Mouse (Mus musculus) thymus, adult 2 months (tissue): ENCODE data around the gene Gm19345. TPM values are rescaled to one million over a fixed set of nuclear protein-coding genes. Genes with fewer than 3 reads are reported as not detected.

Source experiments
- DNase-seq: peaks from one replicate; pipeline ENCODE4 v3.0.0; 2021
- H3K27ac ChIP-seq: fragments of 200-500 bp; 2 replicates; pipeline ENCODE4 v1.5.1; 2012; ENCODE audit warnings: low read length, control low read depth; ENCODE audit not compliant: control insufficient read depth, insufficient read depth
- H3K27me3 ChIP-seq: fragments of 200-500 bp; 2 replicates; pipeline ENCODE4 v1.6.1; 2012; ENCODE audit warnings: mild to moderate bottlenecking, low read length, moderate library complexity, mixed read lengths; ENCODE audit not compliant: control insufficient read depth, insufficient read depth
- H3K36me3 ChIP-seq: fragments of 200-500 bp; 2 replicates; pipeline ENCODE4 v1.6.1; 2012; ENCODE audit warnings: mild to moderate bottlenecking, low read length, moderate library complexity; ENCODE audit not compliant: control insufficient read depth, insufficient read depth
- H3K4me1 ChIP-seq: fragments of 200-500 bp; replicated peaks from 2 replicates; pipeline ENCODE4 v1.6.1; 2012; ENCODE audit warnings: low read length; ENCODE audit not compliant: control insufficient read depth, insufficient read depth
- H3K4me3 ChIP-seq: fragments of 200-500 bp; 2 replicates; pipeline ENCODE4 v1.5.1; 2012; ENCODE audit warnings: mild to moderate bottlenecking, low read length, control low read depth, moderate library complexity; ENCODE audit not compliant: control insufficient read depth, insufficient read depth
- CTCF ChIP-seq: fragments of 200-500 bp; IDR thresholded peaks from 2 replicates; pipeline ENCODE4 v1.5.1; 2012; ENCODE audit warnings: mild to moderate bottlenecking, control low read depth, low read length, moderate library complexity, borderline replicate concordance; ENCODE audit not compliant: control insufficient read depth, poor library complexity, insufficient read depth; ENCODE audit errors: extremely low read depth
- POLR2A ChIP-seq: fragments of 200-500 bp; IDR thresholded peaks from 2 replicates; pipeline ENCODE4 v1.6.1; 2012; ENCODE audit warnings: mild to moderate bottlenecking, low read length, control low read depth, moderate library complexity; ENCODE audit not compliant: control insufficient read depth, poor library complexity, insufficient read depth; ENCODE audit errors: extremely low read depth
- WGBS: fragments of 180-500 bp; shearing (Covaris S2); methylation state at CpG from one replicate; pipeline ENCODE4 v1.1.7; 2018; 5-methylcytosine and 5-hydroxymethylcytosine counted together
- polyA plus RNA-seq: library from polyadenylated mRNA; depleted of rRNA; stranded (reverse); fragments of >200 nt; gene quantifications from 2 replicates; pipeline ENCODE4 v1.2.3, GENCODE M21; 2012

Gene Gm19345
- polyA plus RNA-seq, 1 experiment: 0.36 TPM

- H3K4me1 ChIP-seq: peaks cover 27% of the 10 kb centered on the region
- 81% methylated on average over 6 of the region's 6 CpGs for WGBS
- TF ChIP-seq CTCF (no peak), POLR2A (no peak)
- DNase-seq: no peak
- H3K36me3 ChIP-seq: no peaks in the 10 kb centered on the region
- H3K27me3 ChIP-seq: peaks cover 6% of the 10 kb centered on the region; the same call in 1 of the 2 replicates
- H3K4me3 ChIP-seq: no peak overlapping the region
- no peak overlapping the region for H3K27ac ChIP-seq
Measured at GRCm38 (mm10) chr7:19826756-19827155, 25.0 kb upstream of the Gm19345 start.

- no peak for TF ChIP-seq POLR2A
- TF ChIP-seq CTCF: no peak
- Histone ChIP-seq H3K4me3 (no peak overlapping the region), H3K36me3 (no peaks in the 10 kb centered on the region), H3K4me1 (peaks cover 11% of the 10 kb centered on the region), H3K27me3 (no peaks in the 10 kb centered on the region), H3K27ac (no peak overlapping the region)
- DNase-seq: no peak
- 95% methylated on average over 3 of the region's 3 CpGs for WGBS
Measured at GRCm38 (mm10) chr7:19829694-19830093, 22.1 kb upstream of the Gm19345 start.

GRCm38 (mm10) chr7:19830682-19831156 is 21.1 kb upstream of the Gm19345 start:
- Histone ChIP-seq H3K4me1 (peaks cover 10% of the 10 kb centered on the region), H3K27ac (no peak overlapping the region), H3K27me3 (no peaks in the 10 kb centered on the region), H3K36me3 (no peaks in the 10 kb centered on the region), H3K4me3 (no peak overlapping the region)
- no peak for TF ChIP-seq POLR2A
- TF ChIP-seq CTCF: no peak
- 21% methylated on average over 13 of the region's 13 CpGs for WGBS
- no peak for DNase-seq

GRCm38 (mm10) chr7:19831837-19832236 is 20.0 kb upstream of the Gm19345 start:
- Histone ChIP-seq H3K4me3 (no peak overlapping the region), H3K36me3 (no peaks in the 10 kb centered on the region), H3K4me1 (peaks cover 13% of the 10 kb centered on the region), H3K27me3 (no peaks in the 10 kb centered on the region), H3K27ac (no peak overlapping the region)
- TF ChIP-seq CTCF (no peak), POLR2A (no peak)
- WGBS: 84% methylated on average over 9 of the region's 9 CpGs
- no peak for DNase-seq

DNA sequence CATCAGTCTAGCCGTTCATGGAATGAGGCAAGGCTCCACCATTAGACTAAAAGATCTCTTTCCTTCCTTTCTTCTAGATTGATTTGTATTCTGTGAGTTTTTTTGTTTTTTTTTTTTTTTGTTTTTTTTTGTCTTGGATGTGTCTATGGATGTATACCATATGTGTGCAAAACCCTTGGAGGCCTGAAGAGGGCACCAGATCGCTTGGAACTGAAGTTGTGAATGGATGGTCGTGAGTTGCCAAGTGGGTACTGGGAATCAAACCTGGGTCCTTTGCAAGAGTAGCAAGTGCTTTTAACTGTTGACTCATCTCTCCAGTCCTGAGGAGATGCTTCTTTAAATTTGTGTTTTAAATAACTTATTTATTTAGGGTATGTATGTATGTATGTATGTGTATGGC is 17.7 kb upstream of the Gm19345 start:
- 93% methylated on average over 3 of the region's 3 CpGs for WGBS
- H3K4me1 ChIP-seq: peaks cover 13% of the 10 kb centered on the region
- no peaks in the 10 kb centered on the region for H3K27me3 ChIP-seq
- H3K27ac ChIP-seq: no peak overlapping the region
- H3K36me3 ChIP-seq: no peaks in the 10 kb centered on the region
- no peak for TF ChIP-seq CTCF
- TF ChIP-seq POLR2A: no peak
- H3K4me3 ChIP-seq: no peak overlapping the region
- DNase-seq: no peak

GRCm38 (mm10) chr7:19836843-19837242 is 15.0 kb upstream of the Gm19345 start:
- WGBS: 37% methylated on average over 3 of the region's 3 CpGs
- DNase-seq: no peak
- Histone ChIP-seq H3K36me3 (no peaks in the 10 kb centered on the region), H3K27me3 (no peaks in the 10 kb centered on the region), H3K4me1 (peaks cover 14% of the 10 kb centered on the region), H3K27ac (no peak overlapping the region), H3K4me3 (no peak overlapping the region)
- no peak for TF ChIP-seq CTCF
- TF ChIP-seq POLR2A: no peak

GRCm38 (mm10) chr7:19840371-19840770 is 11.4 kb upstream of the Gm19345 start:
- 93% methylated on average over 4 of the region's 4 CpGs for WGBS
- H3K27me3 ChIP-seq: no peaks in the 10 kb centered on the region
- H3K27ac ChIP-seq: no peak overlapping the region; the same call in 1 of the 2 replicates
- H3K4me3 ChIP-seq: no peak overlapping the region
- H3K36me3 ChIP-seq: no peaks in the 10 kb centered on the region
- DNase-seq: no peak
- H3K4me1 ChIP-seq: peaks cover 43% of the 10 kb centered on the region
- TF ChIP-seq CTCF (no peak), POLR2A (no peak)
